31 mouse cellular contexts compared by ENCODE assay signal in the genomic region with DNA sequence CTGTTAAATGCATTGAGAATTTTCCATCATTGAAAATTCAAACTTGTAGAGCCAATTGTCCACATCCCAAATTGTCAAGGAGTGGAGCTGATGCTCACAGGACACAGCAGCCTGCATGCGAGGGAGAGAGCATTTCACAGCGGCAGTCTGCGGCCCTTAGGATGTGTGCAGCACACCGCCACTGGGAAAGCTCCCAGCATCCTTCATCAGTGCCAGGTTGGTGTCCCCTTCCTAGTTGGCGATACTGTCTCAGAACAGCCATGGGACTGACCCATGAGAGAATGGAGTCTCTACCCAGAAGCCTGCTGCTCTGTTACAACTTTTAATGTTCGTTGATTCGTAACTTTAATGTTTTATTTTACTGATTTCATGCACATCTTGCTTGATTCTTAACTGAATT.
DNase-seq lines count a peak whose midpoint lies in the region; ATAC-seq lines count a peak whose summit lies in the region.
"Had no signal": no experiment of that assay in that cellular context is flagged by ENCODE, and none has a peak within 500 bp of the region (broad histone marks: within the 10 kb centered on the region; RNA-seq: fewer than 3 reads in every experiment).

No protein-coding gene starts in this region.

- peak; percentile 51; the same call in 1 of the 2 replicates for ATAC-seq in hindbrain, embryonic 11.5 days (ENCODE audit: low FRiP score)
- no peak for ATAC-seq in hindbrain, embryonic 13.5 days (ENCODE audit: low FRiP score)
- peak; percentile 65 for ATAC-seq in neural tube, embryonic 12.5 days (ENCODE audit: low FRiP score, low read depth)
- no peak for ATAC-seq in neural tube, embryonic 15.5 days (ENCODE audit: low FRiP score)
- 0 out of 2 replicates have a peak, but pooled peaks have one; percentile 45 for ATAC-seq in forebrain, embryonic 13.5 days
- ATAC-seq in forebrain, embryonic 16.5 days: 0 out of 2 replicates have a peak, but pooled peaks have one; percentile 31
- ATAC-seq in cerebellum, adult (ENCODE audit: insufficient number of reproducible peaks, low FRiP score, low TSS enrichment): no peak
- ATAC-seq: hindbrain, embryonic 16.5 days; intestine, embryonic 15.5 days; Patski had no signal

- no peaks in the 10 kb centered on the region for H3K36me3 ChIP-seq in hindbrain, embryonic 11.5 days (ENCODE audit: control insufficient read depth, insufficient read depth, low read length)
- H3K36me3 ChIP-seq in hindbrain, embryonic 13.5 days: no peaks in the 10 kb centered on the region; the same call in 1 of the 2 replicates
- peaks cover 11% of the 10 kb centered on the region; the same call in 1 of the 2 replicates for H3K36me3 ChIP-seq in neural tube, embryonic 12.5 days
- no peaks in the 10 kb centered on the region for H3K36me3 ChIP-seq in neural tube, embryonic 15.5 days
- peaks cover 17% of the 10 kb centered on the region; the same call in 1 of the 2 replicates for H3K36me3 ChIP-seq in forebrain, embryonic 13.5 days (ENCODE audit: poor library complexity, severe bottlenecking)
- H3K36me3 ChIP-seq in forebrain, embryonic 16.5 days (ENCODE audit: control insufficient read depth, insufficient read depth): no peaks in the 10 kb centered on the region
- H3K36me3 ChIP-seq: embryonic facial prominence, embryonic 13.5 days; G1E; heart, embryonic 10.5 days; heart, embryonic 13.5 days; intestine, embryonic 15.5 days had no signal

- 88% methylated on average over 7 of the region's 7 CpGs for WGBS in hindbrain, embryonic 11.5 days
- WGBS in hindbrain, embryonic 13.5 days: 85% methylated on average over 7 of the region's 7 CpGs
- 69% methylated on average over 7 of the region's 7 CpGs for WGBS in neural tube, embryonic 12.5 days
- WGBS in neural tube, embryonic 15.5 days: 51% methylated on average over 7 of the region's 7 CpGs
- WGBS in forebrain, embryonic 13.5 days: 83% methylated on average over 7 of the region's 7 CpGs
- 71% methylated on average over 7 of the region's 7 CpGs for WGBS in forebrain, embryonic 16.5 days

- H3K27me3 ChIP-seq in hindbrain, embryonic 11.5 days (ENCODE audit: control insufficient read depth, insufficient read depth, low read length): no peaks in the 10 kb centered on the region
- no peaks in the 10 kb centered on the region for H3K27me3 ChIP-seq in hindbrain, embryonic 13.5 days
- no peaks in the 10 kb centered on the region for H3K27me3 ChIP-seq in neural tube, embryonic 12.5 days (replicated peaks)
- H3K27me3 ChIP-seq in neural tube, embryonic 15.5 days (replicated peaks): no peaks in the 10 kb centered on the region
- H3K27me3 ChIP-seq in forebrain, embryonic 13.5 days: no peaks in the 10 kb centered on the region
- no peaks in the 10 kb centered on the region for H3K27me3 ChIP-seq in forebrain, embryonic 16.5 days (replicated peaks; ENCODE audit: control insufficient read depth, insufficient read depth, low read length)
- H3K27me3 ChIP-seq: CH12.LX; embryonic facial prominence, embryonic 13.5 days; heart, embryonic 13.5 days; hindbrain, embryonic 12.5 days; intestine, embryonic 15.5 days had no signal

- H3K27ac ChIP-seq in hindbrain, embryonic 11.5 days (ENCODE audit: low read depth, low read length): 0 out of 2 replicates have a peak overlapping the region, but pooled peaks have one; percentile 12
- no peak overlapping the region for H3K27ac ChIP-seq in hindbrain, embryonic 13.5 days
- no peak overlapping the region for H3K27ac ChIP-seq in neural tube, embryonic 12.5 days
- H3K27ac ChIP-seq in neural tube, embryonic 15.5 days (replicated peaks): no peak overlapping the region
- H3K27ac ChIP-seq in forebrain, embryonic 13.5 days: no peak overlapping the region
- H3K27ac ChIP-seq in forebrain, embryonic 16.5 days (ENCODE audit: low read length): no peak overlapping the region
- H3K27ac ChIP-seq: embryonic facial prominence, embryonic 10.5 days; embryonic facial prominence, embryonic 13.5 days; heart, adult 2 months; heart, embryonic 10.5 days; heart, embryonic 13.5 days; hindbrain, embryonic 12.5 days; intestine, embryonic 15.5 days had no signal

- H3K4me3 ChIP-seq in hindbrain, embryonic 11.5 days (ENCODE audit: low read depth, low read length): no peak overlapping the region
- no peak overlapping the region for H3K4me3 ChIP-seq in hindbrain, embryonic 13.5 days
- no peak overlapping the region for H3K4me3 ChIP-seq in neural tube, embryonic 12.5 days
- no peak overlapping the region for H3K4me3 ChIP-seq in neural tube, embryonic 15.5 days (replicated peaks)
- H3K4me3 ChIP-seq in forebrain, embryonic 13.5 days: no peak overlapping the region
- H3K4me3 ChIP-seq in forebrain, embryonic 16.5 days (replicated peaks; ENCODE audit: low read length): no peak overlapping the region
- H3K4me3 ChIP-seq: embryonic facial prominence, embryonic 10.5 days; embryonic facial prominence, embryonic 13.5 days; erythroblast, embryonic 14.5 days; heart, adult 2 months; heart, embryonic 10.5 days; heart, embryonic 13.5 days; hindbrain, embryonic 12.5 days; intestine, embryonic 15.5 days had no signal

- no peak overlapping the region for H3K4me2 ChIP-seq in hindbrain, embryonic 11.5 days (replicated peaks; ENCODE audit: low read depth, low read length)
- no peak overlapping the region for H3K4me2 ChIP-seq in hindbrain, embryonic 13.5 days
- no peak overlapping the region for H3K4me2 ChIP-seq in neural tube, embryonic 12.5 days (replicated peaks)
- no peak overlapping the region for H3K4me2 ChIP-seq in neural tube, embryonic 15.5 days
- no peak overlapping the region for H3K4me2 ChIP-seq in forebrain, embryonic 13.5 days
- H3K4me2 ChIP-seq in forebrain, embryonic 16.5 days (ENCODE audit: low read length): no peak overlapping the region
- H3K4me2 ChIP-seq: embryonic facial prominence, embryonic 13.5 days; heart, embryonic 13.5 days; hindbrain, embryonic 12.5 days; intestine, embryonic 15.5 days had no signal

- no peak overlapping the region for H3K9ac ChIP-seq in hindbrain, embryonic 11.5 days (ENCODE audit: low read depth, low read length)
- H3K9ac ChIP-seq in hindbrain, embryonic 13.5 days: no peak overlapping the region
- no peak overlapping the region for H3K9ac ChIP-seq in neural tube, embryonic 12.5 days
- H3K9ac ChIP-seq in neural tube, embryonic 15.5 days (replicated peaks): no peak overlapping the region
- no peak overlapping the region for H3K9ac ChIP-seq in forebrain, embryonic 13.5 days
- H3K9ac ChIP-seq in forebrain, embryonic 16.5 days (replicated peaks; ENCODE audit: low read depth, low read length): no peak overlapping the region
- H3K9ac ChIP-seq: embryonic facial prominence, embryonic 13.5 days; heart, embryonic 13.5 days; hindbrain, embryonic 12.5 days; intestine, embryonic 15.5 days had no signal

- no peaks in the 10 kb centered on the region for H3K9me3 ChIP-seq in hindbrain, embryonic 11.5 days (ENCODE audit: control insufficient read depth, low read length)
- H3K9me3 ChIP-seq in hindbrain, embryonic 13.5 days: no peaks in the 10 kb centered on the region
- H3K9me3 ChIP-seq in neural tube, embryonic 12.5 days: no peaks in the 10 kb centered on the region
- no peaks in the 10 kb centered on the region for H3K9me3 ChIP-seq in neural tube, embryonic 15.5 days (replicated peaks)
- no peaks in the 10 kb centered on the region for H3K9me3 ChIP-seq in forebrain, embryonic 13.5 days (replicated peaks)
- no peaks in the 10 kb centered on the region for H3K9me3 ChIP-seq in forebrain, embryonic 16.5 days (ENCODE audit: control insufficient read depth, low read length)
- H3K9me3 ChIP-seq: embryonic facial prominence, embryonic 10.5 days; embryonic facial prominence, embryonic 13.5 days; G1E; heart, embryonic 10.5 days; heart, embryonic 13.5 days; hindbrain, embryonic 12.5 days; intestine, embryonic 15.5 days had no signal

- DNase-seq in hindbrain, embryonic 11.5 days (ENCODE audit: low spot score): no peak
- no peak for DNase-seq in lung, postnatal 25 days (ENCODE audit: low spot score)
- DNase-seq: adrenal gland, postnatal 10 days; adrenal gland, postnatal 36 days; B cell, adult 2 months; cerebellum, adult 11-12 months; cerebellum, adult 8-10 months; cerebellum, postnatal 36 days; embryo, embryonic 11 days; gastrocnemius, postnatal 25 days; heart, adult 2 months; heart, postnatal 14 days; heart, postnatal 4 days; kidney, adult 11 months had no signal

- no peaks in the 10 kb centered on the region for H3K4me1 ChIP-seq in hindbrain, embryonic 11.5 days (replicated peaks; ENCODE audit: control insufficient read depth, insufficient read depth, low read length)
- H3K4me1 ChIP-seq in hindbrain, embryonic 13.5 days (replicated peaks): no peaks in the 10 kb centered on the region
- no peaks in the 10 kb centered on the region for H3K4me1 ChIP-seq in neural tube, embryonic 12.5 days
- no peaks in the 10 kb centered on the region for H3K4me1 ChIP-seq in neural tube, embryonic 15.5 days
- 0 out of 2 replicates have a peak, but pooled peaks cover 7% of the 10 kb centered on the region for H3K4me1 ChIP-seq in forebrain, embryonic 13.5 days
- no peaks in the 10 kb centered on the region for H3K4me1 ChIP-seq in forebrain, embryonic 16.5 days (replicated peaks; ENCODE audit: control insufficient read depth, insufficient read depth, low read length)
- H3K4me1 ChIP-seq: embryonic facial prominence, embryonic 10.5 days; embryonic facial prominence, embryonic 13.5 days; heart, embryonic 10.5 days; heart, embryonic 13.5 days; hindbrain, embryonic 12.5 days; intestine, embryonic 15.5 days had no signal

Comparison
In these comparisons a context has a peak if more than half of its experiments do, and no peak if none do; other contexts are left out.
1. ATAC-seq: peak in hindbrain, embryonic 11.5 days (single experiment), neural tube, embryonic 12.5 days (single experiment), forebrain, embryonic 13.5 days (single experiment) and forebrain, embryonic 16.5 days (single experiment); none in hindbrain, embryonic 13.5 days (single experiment), neural tube, embryonic 15.5 days (single experiment) and cerebellum, adult (single experiment).